Mouse (Mus musculus) 416B (cell line): ENCODE measurements around the gene Cotl1.

Source experiments
- DNase-seq: peaks from one replicate; pipeline ENCODE4 v3.0.0; 2011; ENCODE audit warnings: low read depth

Cotl1 gene

DNA sequence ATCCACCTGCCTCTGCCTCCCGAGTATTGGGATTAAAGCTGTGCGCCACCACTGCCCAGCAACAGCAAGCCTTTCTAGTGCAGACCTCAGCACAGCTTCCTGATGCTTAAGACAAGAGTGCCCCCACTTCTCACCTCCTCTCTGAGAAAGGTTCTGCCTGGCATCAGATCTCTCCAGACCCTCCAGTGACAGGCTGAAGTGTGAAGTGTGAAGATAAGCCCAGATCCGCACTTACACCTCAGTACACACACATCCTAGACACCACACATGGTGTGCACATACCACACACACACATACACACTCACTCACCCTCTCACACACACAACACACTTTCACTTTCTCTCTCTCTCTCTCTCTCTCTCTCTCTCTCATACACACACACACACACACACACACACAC, 53.5 kb downstream of the Cotl1 start:
- peak; percentile 33 for DNase-seq

DNA sequence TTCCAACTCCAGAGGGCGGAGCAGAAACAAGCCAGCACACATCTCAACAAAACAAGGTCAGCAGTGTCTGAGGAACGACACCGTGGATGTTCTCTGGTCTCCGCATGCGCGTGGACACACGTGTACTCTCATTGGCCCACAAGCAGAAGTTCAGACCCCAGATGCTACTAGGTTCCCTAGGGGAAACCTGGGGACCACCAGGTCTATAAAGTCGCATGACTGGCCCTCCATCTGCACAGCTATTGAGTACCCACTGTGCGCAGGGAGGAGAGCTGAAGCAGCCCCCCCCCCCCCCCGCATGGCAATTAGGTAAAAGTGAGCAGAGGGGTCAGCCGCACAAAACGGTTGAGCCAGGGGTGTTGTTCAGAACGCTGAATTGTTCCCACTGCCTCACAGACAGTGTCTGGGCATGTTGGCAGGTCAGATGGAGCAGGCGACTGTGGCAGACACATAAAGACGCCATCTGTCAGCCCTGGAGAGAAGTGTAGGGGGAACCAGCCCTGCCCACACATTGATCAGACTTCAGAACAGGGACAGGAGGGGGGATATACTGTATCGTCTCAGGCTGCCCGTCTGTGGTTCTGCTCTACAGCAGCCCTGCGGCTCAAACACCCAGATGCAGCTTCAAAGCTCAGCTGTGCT, 54.5 kb downstream of the Cotl1 start:
- DNase-seq = no peak

DNA sequence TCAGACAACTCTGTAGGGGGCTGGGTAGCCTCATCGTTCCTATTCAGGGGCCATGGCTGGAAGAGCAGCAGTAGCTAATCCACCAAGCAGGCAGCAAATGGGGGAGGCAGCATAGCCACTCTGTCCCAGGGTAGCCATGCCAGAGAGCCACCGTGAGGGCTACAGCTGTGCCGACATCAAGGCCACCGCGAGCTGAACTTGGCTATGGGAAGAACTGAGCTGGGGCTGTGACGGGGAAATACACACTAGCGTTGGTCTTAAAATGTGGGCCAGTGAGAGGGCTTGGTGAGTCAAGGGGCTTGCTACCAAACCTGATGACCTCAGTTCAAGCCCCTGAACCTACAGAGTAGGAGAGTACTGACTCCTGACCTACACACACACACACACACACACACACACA, 55.7 kb downstream of the Cotl1 start:
- DNase-seq = no peak

GRCm38 (mm10) chr8:119784141-119784574, 56.2 kb downstream of the Cotl1 start:
- DNase-seq = peak; percentile 44

- no peak for DNase-seq
Measured at GRCm38 (mm10) chr8:119783579-119783978, 56.8 kb downstream of the Cotl1 start.

DNA sequence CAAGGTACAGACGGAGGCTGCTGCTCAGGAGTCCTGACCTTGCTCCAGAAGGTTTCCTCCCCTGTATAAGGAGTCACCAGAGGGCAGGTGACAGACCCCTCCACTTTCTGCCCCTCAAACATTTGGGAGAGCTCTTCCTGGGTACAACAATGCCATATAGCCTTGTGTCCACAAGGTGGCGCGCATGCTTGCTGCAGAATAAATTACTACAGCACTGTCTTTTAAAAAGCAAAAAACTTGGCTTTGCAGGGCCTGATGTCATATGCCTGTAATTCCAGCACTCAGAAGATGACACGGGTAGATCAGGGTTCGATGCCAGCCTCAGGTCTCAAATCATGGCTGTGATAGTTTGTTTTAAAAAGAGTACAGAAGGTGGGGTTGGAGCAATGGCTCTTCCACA, 57.6 kb downstream of the Cotl1 start:
- DNase-seq = peak; percentile 85

DNA sequence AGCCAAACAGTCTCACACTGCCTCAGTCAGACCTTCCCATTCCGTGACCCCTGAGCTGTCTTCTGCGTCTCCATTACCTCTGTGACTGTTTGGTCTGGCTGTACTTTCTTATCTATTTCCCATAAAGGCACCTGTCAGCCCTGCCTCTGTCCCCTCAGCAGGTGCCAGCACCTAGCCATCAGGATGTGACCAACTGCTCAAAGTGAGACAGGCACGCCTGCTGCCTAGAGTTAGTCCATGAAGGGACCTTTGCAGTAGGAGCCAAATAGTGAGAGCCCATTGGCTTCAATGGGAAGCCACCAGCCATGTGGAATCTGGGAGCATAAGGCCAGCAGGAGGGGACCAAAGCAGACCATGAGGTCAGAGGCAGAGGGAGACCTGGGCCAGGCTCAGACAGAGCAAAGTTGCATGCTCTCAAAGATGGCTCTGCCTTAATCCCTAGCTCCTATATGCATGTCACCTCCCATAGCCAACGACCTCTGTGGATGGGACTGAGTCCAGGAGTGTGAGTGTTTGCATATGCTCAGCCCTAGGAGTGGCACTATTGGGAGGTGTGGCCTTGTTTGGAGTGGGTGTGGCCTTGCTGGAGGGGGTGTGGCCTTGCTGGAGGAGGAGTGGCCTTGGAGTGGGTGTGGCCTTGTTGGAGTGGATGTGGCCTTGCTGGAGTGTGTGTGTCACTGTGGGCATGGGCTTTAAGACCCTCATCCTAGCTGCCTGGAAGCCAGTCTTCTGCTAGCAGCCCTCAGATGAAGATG, 59.1 kb downstream of the Cotl1 start:
- DNase-seq = peak; percentile 47

GRCm38 (mm10) chr8:119780402-119781049, 59.8 kb downstream of the Cotl1 start:
- DNase-seq = no peak

GRCm38 (mm10) chr8:119779013-119779737, 61.2 kb downstream of the Cotl1 start:
- DNase-seq = peak; percentile 92

DNA sequence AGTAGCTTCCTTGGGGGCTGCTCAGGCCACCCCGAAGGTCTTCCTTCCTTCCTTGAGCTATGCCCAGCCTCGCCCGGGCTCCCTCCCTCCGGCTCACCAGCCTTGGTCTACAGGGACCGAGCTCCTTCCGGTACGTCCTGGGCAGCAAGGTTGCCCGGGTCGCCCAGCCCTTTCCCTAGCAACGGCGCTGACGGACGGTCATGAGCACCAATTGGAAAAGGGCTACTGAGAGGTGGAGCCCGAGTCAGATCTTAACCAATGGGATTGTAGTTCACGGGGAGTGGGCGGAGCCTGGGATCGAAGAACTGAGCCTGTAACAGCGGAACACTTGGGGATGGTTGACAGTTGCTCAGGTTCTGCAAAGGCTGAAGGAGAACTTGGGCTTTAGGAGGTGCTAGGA, 62.1 kb downstream of the Cotl1 start, which contains the start of gene Tldc1:
Gene Tldc1 (minus strand): TSS at position 154 of the 400 bp plus-strand sequence.
- DNase-seq = peak; percentile 99

- no peak for DNase-seq
Measured at GRCm38 (mm10) chr8:119777765-119778164, 62.6 kb downstream of the Cotl1 start.

- no peak for DNase-seq
Measured at GRCm38 (mm10) chr8:119776668-119777245, 63.6 kb downstream of the Cotl1 start.

GRCm38 (mm10) chr8:119765761-119766444, 74.4 kb downstream of the Cotl1 start:
- no peak for DNase-seq

GRCm38 (mm10) chr8:119765311-119765710, 75.0 kb downstream of the Cotl1 start:
- no peak for DNase-seq

DNA sequence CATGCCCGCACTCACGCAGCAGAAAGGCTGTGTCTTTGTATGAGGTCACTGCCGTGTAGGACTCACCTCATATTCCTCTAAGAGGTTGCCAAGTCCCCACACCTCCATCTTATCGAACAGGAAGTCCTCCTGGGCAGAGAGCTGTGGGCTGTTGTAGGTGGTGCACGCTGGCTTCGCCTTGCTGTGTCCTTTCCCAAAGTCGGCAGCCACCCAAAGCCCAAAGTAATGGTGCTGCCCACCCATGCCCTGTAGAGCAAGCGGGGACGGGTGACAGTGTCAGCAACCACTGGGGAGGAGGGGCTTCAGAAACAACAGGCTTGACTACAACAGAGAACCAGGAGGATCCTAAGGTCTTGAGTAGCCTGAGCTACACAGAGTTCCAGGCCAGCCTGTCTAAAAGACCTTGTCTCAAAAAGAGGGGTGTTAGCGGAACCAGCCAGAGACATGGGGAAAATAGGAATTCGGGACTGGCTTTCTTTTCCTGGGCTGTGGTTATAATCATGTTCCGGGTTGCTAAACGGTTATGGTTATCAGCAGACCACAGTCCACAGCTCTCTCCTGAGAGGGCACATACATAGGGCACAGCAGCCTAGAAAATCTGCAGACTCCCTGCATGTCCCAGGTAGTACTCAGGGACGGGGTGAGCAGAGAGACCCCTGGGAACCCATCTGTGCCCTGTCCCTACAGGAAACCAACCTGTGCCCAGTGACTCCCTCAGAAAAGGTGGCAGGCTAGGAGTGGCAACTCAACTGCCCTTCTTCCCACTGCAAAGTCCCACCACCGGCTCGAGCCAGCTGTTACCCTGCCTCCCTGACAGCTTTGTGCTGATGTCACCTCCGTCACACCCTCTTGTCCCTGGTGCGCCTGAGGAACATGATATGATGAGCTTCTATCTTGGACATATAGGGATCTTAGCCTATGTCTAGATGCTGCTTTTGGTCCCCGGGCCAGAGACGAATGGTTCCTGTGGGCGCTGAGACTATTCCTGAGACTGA, 77.8 kb downstream of the Cotl1 start:
- no peak for DNase-seq

DNA sequence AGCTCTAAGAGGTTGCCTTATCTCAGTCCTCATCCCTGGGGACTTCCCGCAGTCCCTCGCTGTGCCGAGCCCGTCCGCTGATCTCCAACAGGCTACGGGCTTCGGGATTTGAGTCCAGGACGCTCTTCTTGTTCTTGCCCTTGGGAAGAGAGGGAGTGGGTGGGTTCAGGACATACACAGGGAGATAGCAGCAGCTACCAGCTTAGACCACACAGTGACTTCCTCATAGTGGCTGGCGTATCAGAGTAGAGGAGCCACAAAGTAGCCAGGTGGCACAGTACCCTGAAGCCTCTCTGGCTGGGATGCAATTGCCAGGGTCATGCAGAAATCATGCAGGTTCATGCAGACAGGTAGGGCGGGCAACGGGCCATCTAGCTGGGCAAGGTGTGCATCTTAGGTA, 78.7 kb downstream of the Cotl1 start:
- no peak for DNase-seq
